ENCODE assay signal across 10 mouse cellular contexts in genomic region chr9:122691879-122692278, GRCm38 (mm10). TPM values are rescaled to one million over a fixed set of nuclear protein-coding genes. Genes with fewer than 3 reads are reported as not detected.
DNase-seq lines count a peak whose midpoint lies in the region; ATAC-seq and TF ChIP-seq lines count a peak whose summit lies in the region.
"Had no signal": no experiment of that assay in that cellular context is flagged by ENCODE, and none has a peak within 500 bp of the region (broad histone marks: within the 10 kb centered on the region; RNA-seq: fewer than 3 reads in every experiment).

No protein-coding gene starts in this region.

- H3K4me2 ChIP-seq in liver, embryonic 11.5 days: no peak overlapping the region

- DNase-seq in cerebellum, postnatal 10 days: peak; percentile 36 to 50
- no peak for DNase-seq in cerebellum, adult 9-11 months
- DNase-seq in liver, adult 2 months (ENCODE audit: extremely low read depth, low read depth, low spot score): peak; percentile 10
- no peak for DNase-seq in liver, embryonic 11.5 days (ENCODE audit: low spot score)
- DNase-seq in right cerebral cortex, postnatal 4 days: peak; percentile 73
- DNase-seq in thymus, postnatal 36 days: no peak
- no peak for DNase-seq in adrenal gland, adult (ENCODE audit: inconsistent age in 2 of 2, low spot score in 1 of 2)

- no peak overlapping the region for H3K9ac ChIP-seq in liver, adult 2 months (ENCODE audit: low read depth, low read length)
- no peak overlapping the region for H3K9ac ChIP-seq in liver, embryonic 11.5 days (ENCODE audit: low read depth, low read length)

- ATAC-seq in liver, embryonic 11.5 days (replicated peaks; ENCODE audit: low FRiP score): no peak

- H3K27ac ChIP-seq in liver, adult 2 months (replicated peaks; ENCODE audit: insufficient read depth, low read depth, low read length): no peak overlapping the region
- H3K27ac ChIP-seq in liver, embryonic 11.5 days (ENCODE audit: low read depth, low read length): no peak overlapping the region
- H3K27ac ChIP-seq in cortical plate, adult 2 months (ENCODE audit: insufficient read depth, low read length): no peak overlapping the region

- no peaks in the 10 kb centered on the region for H3K27me3 ChIP-seq in liver, adult 2 months (ENCODE audit: control insufficient read depth, insufficient read depth, low read length)
- no peaks in the 10 kb centered on the region for H3K27me3 ChIP-seq in liver, embryonic 11.5 days (replicated peaks; ENCODE audit: control insufficient read depth, insufficient read depth, low read length)

- no peaks in the 10 kb centered on the region for H3K9me3 ChIP-seq in liver, embryonic 11.5 days (ENCODE audit: control insufficient read depth, low read length)
- H3K9me3 ChIP-seq: megakaryocyte, embryonic 14.5 days had no signal

- no peaks in the 10 kb centered on the region for H3K36me3 ChIP-seq in liver, adult 2 months (ENCODE audit: control insufficient read depth, insufficient read depth, low read length)
- H3K36me3 ChIP-seq in liver, embryonic 11.5 days (ENCODE audit: control insufficient read depth, insufficient read depth, low read length): no peaks in the 10 kb centered on the region

- TF ChIP-seq CTCF in liver, adult 2 months (IDR thresholded peaks at IDR 0.05; ENCODE audit: low read depth, low read length): no peak
- peak; percentile 31; the same call in 1 of the 2 replicates for TF ChIP-seq CTCF in cortical plate, adult 2 months (IDR thresholded peaks at IDR 0.05; ENCODE audit: extremely low read depth, insufficient read depth, low read length)

- TF ChIP-seq POLR2A in liver, adult 2 months (IDR thresholded peaks at IDR 0.05; ENCODE audit: extremely low read depth, insufficient read depth, low read length): no peak
- no peak for TF ChIP-seq POLR2A in cortical plate, adult 2 months (IDR thresholded peaks at IDR 0.05; ENCODE audit: extremely low read depth, insufficient read depth, low read length)

- H3K79me2 ChIP-seq in liver, adult 2 months (ENCODE audit: control insufficient read depth, insufficient read depth, low read length): no peaks in the 10 kb centered on the region

- no peak overlapping the region for H3K4me3 ChIP-seq in liver, adult 2 months (ENCODE audit: insufficient read depth, low read depth, low read length)
- H3K4me3 ChIP-seq in liver, embryonic 11.5 days (ENCODE audit: low read depth, low read length): no peak overlapping the region
- H3K4me3 ChIP-seq in cortical plate, adult 2 months (ENCODE audit: insufficient read depth, low read length): no peak overlapping the region
- H3K4me3 ChIP-seq: megakaryocyte, embryonic 14.5 days had no signal

- no peaks in the 10 kb centered on the region for H3K4me1 ChIP-seq in liver, adult 2 months (ENCODE audit: control insufficient read depth, insufficient read depth, low read length)
- no peaks in the 10 kb centered on the region for H3K4me1 ChIP-seq in liver, embryonic 11.5 days (replicated peaks; ENCODE audit: control insufficient read depth, insufficient read depth, low read length)
- peaks cover 8% of the 10 kb centered on the region for H3K4me1 ChIP-seq in cortical plate, adult 2 months (ENCODE audit: control insufficient read depth, insufficient read depth, low read length)

- WGBS in liver, adult 2 months: 68% methylated on average over 6 of the region's 6 CpGs
- 66% methylated on average over 6 of the region's 6 CpGs for WGBS in liver, embryonic 11.5 days

RNA-seq across cellular contexts. Expression of gene Topaz1, which starts 55.3 kb away (rescaled TPM):
- total RNA-seq in liver, adult 2 months (2014; rRNA removed): not detected in 2 replicates
- not detected in 2 replicates for polyA plus RNA-seq in liver, adult 2 months (2012; rRNA removed)
- polyA plus RNA-seq in liver, embryonic 11.5 days (2014; fragmentation: Nextera tagmentation; extraction: Ambion mirVana): 0.12 TPM in 1 of 2 replicates, not detected in the other
- polyA plus RNA-seq in cortical plate, adult 2 months (2012; rRNA removed): not detected in 2 replicates
- polyA plus RNA-seq: large intestine, adult 2 months had no signal

Comparison
In these comparisons a context has a peak if more than half of its experiments do, and no peak if none do; other contexts are left out.
1. DNase-seq: peak in cerebellum, postnatal 10 days (2 of 2), liver, adult 2 months (single experiment) and right cerebral cortex, postnatal 4 days (single experiment); none in cerebellum, adult 9-11 months (single experiment), liver, embryonic 11.5 days (single experiment), thymus, postnatal 36 days (0 of 2) and adrenal gland, adult (0 of 2).